Mouse (Mus musculus) monocyte, adult 2 months (primary cell): ENCODE measurements around the gene Cd101.

ENCODE experiments used
- DNase-seq, 2 experiments: peaks; one replicate each; pipeline ENCODE4 v3.0.0; 2022; ENCODE audit warnings: low spot score in 2 of 2, low read depth in 1 of 2

Gene Cd101

GRCm38 (mm10) chr3:101029339-101029738 is at the start of gene Cd101:
Gene Cd101 (minus strand): TSS chr3:101029556.
- no peak for DNase-seq

- DNase-seq, result no peak
Observed at GRCm38 (mm10) chr3:101078344-101078743, 49.0 kb upstream of the Cd101 start.

- DNase-seq, result no peak
Observed at GRCm38 (mm10) chr3:101077710-101078100, 48.3 kb upstream of the Cd101 start.

GRCm38 (mm10) chr3:101076966-101077709 is 47.8 kb upstream of the Cd101 start:
- no peak for DNase-seq

GRCm38 (mm10) chr3:101075866-101076265 is 46.5 kb upstream of the Cd101 start:
- no peak for DNase-seq

- no peak for DNase-seq
Observed at GRCm38 (mm10) chr3:101073384-101073783, 44.0 kb upstream of the Cd101 start.

GRCm38 (mm10) chr3:101072506-101073215 is 43.3 kb upstream of the Cd101 start:
- no peak for DNase-seq

- no peak for DNase-seq
Observed at GRCm38 (mm10) chr3:101071576-101071975, 42.2 kb upstream of the Cd101 start.

GRCm38 (mm10) chr3:101070796-101071235 is 41.5 kb upstream of the Cd101 start:
- no peak for DNase-seq

- no peak for DNase-seq
Observed at GRCm38 (mm10) chr3:101070230-101070795, 41.0 kb upstream of the Cd101 start.

- no peak for DNase-seq
Observed at GRCm38 (mm10) chr3:101068701-101069100, 39.3 kb upstream of the Cd101 start.

- no peak for DNase-seq
Observed at GRCm38 (mm10) chr3:101066175-101066574, 36.8 kb upstream of the Cd101 start.

GRCm38 (mm10) chr3:101061865-101062585 is 32.7 kb upstream of the Cd101 start:
- DNase-seq, result no peak

- no peak for DNase-seq
Observed at GRCm38 (mm10) chr3:101059214-101059613, 29.9 kb upstream of the Cd101 start.

- peak in 1 of 2 experiments; percentile 9 for DNase-seq
Observed at GRCm38 (mm10) chr3:101058203-101058602, 28.8 kb upstream of the Cd101 start.

- DNase-seq, result no peak
Observed at GRCm38 (mm10) chr3:101055216-101055615, 25.9 kb upstream of the Cd101 start.

GRCm38 (mm10) chr3:101051601-101052000 is 22.2 kb upstream of the Cd101 start:
- no peak for DNase-seq

- no peak for DNase-seq
Observed at GRCm38 (mm10) chr3:101049997-101050396, 20.6 kb upstream of the Cd101 start.

GRCm38 (mm10) chr3:101048781-101049180 is 19.4 kb upstream of the Cd101 start:
- no peak for DNase-seq

GRCm38 (mm10) chr3:101047586-101048275 is 18.4 kb upstream of the Cd101 start:
- no peak for DNase-seq

- no peak for DNase-seq
Observed at GRCm38 (mm10) chr3:101045431-101045830, 16.1 kb upstream of the Cd101 start.
